Mouse (Mus musculus): ENCODE results near the gene Krtap11-1. TPM values are rescaled to one million over a fixed set of nuclear protein-coding genes. Genes with fewer than 3 reads are reported as not detected.

The Krtap11-1 gene
- not detected for total RNA-seq (2023)

GRCm38 (mm10) chr16:89571083-89571482 lies at the start of gene Krtap11-1:
Krtap11-1 (minus strand) TSS chr16:89571183.

Other genes starting within 250 kb of the Krtap11-1 start
- gene Krtap21-1, start 167.3 kb downstream of the Krtap11-1 start, total RNA-seq (2023) = not detected
- gene Krtap6-2, start 151.1 kb downstream of the Krtap11-1 start, total RNA-seq (2023) = not detected
- not detected for gene Krtap8-1, start 83.2 kb downstream of the Krtap11-1 start, total RNA-seq (2023)
- gene Krtap7-1, start 62.9 kb downstream of the Krtap11-1 start, total RNA-seq (2023) = not detected